Mouse (Mus musculus): ENCODE measurements around the gene Arhgef10l.

The Arhgef10l gene

GRCm38 (mm10) chr4:140475194-140475593 is 190.6 kb downstream of the Arhgef10l start:
- in situ Hi-C loops (cut with MboI, MseI), result no loop called here

- in situ Hi-C loops (cut with MboI, MseI), result no loop called here
These were observed 195.9 kb downstream of the Arhgef10l start for GRCm38 (mm10) chr4:140469760-140470452.

GRCm38 (mm10) chr4:140467254-140467791 is 198.5 kb downstream of the Arhgef10l start:
- in situ Hi-C loops (cut with MboI, MseI), result no loop called here
